Mouse (Mus musculus) spleen, adult 2 months (tissue): ENCODE results near the gene Pam. TPM values are rescaled to one million over a fixed set of nuclear protein-coding genes. Genes with fewer than 3 reads are reported as not detected.

Experiments
- DNase-seq, 2 experiments: peaks; one replicate each; pipeline versions ENCODE4 v3.0.0 to v3.0.0-alpha.2; 2012 to 2021; ENCODE audit warnings: low spot score in 2 of 2, low read depth in 1 of 2
- H3K27ac ChIP-seq: fragments of 200-500 bp; 2 replicates; pipeline ENCODE4 v1.5.1; 2012; ENCODE audit warnings: low read length, inconsistent platforms; ENCODE audit not compliant: insufficient read depth
- H3K27me3 ChIP-seq: fragments of 200-500 bp; 2 replicates; pipeline ENCODE4 v1.6.1; 2012; ENCODE audit warnings: mild to moderate bottlenecking, moderate library complexity, low read length, inconsistent platforms; ENCODE audit not compliant: control insufficient read depth, insufficient read depth
- H3K36me3 ChIP-seq: fragments of 200-500 bp; 2 replicates; pipeline ENCODE4 v1.6.1; 2012; ENCODE audit warnings: mild to moderate bottlenecking, low read length, inconsistent platforms; ENCODE audit not compliant: control insufficient read depth, insufficient read depth
- H3K4me1 ChIP-seq: fragments of 200-500 bp; 2 replicates; pipeline ENCODE4 v1.6.1; 2011; ENCODE audit warnings: inconsistent platforms; ENCODE audit not compliant: control insufficient read depth, insufficient read depth, insufficient read length
- H3K4me3 ChIP-seq: fragments of 200-500 bp; 2 replicates; pipeline ENCODE4 v1.5.1; 2011; ENCODE audit warnings: mild to moderate bottlenecking, inconsistent platforms; ENCODE audit not compliant: insufficient read depth, insufficient read length; ENCODE audit errors: extremely low read depth
- CTCF ChIP-seq: fragments of 200-500 bp; IDR thresholded peaks from 2 replicates; pipeline ENCODE4 v1.5.1; 2011; ENCODE audit warnings: mild to moderate bottlenecking, inconsistent platforms; ENCODE audit not compliant: insufficient read depth, insufficient read length, insufficient replicate concordance; ENCODE audit errors: extremely low read depth
- POLR2A ChIP-seq: fragments of 200-500 bp; IDR thresholded peaks from 2 replicates; pipeline ENCODE4 v1.6.1; 2011; ENCODE audit warnings: low read depth, low read length, inconsistent platforms
- WGBS: fragments of 180-500 bp; shearing (Covaris S2); methylation state at CpG from one replicate; pipeline ENCODE4 v1.1.7; 2018; 5-methylcytosine and 5-hydroxymethylcytosine counted together
- polyA plus RNA-seq: library from polyadenylated mRNA; depleted of rRNA; stranded (reverse); fragments of >200 nt; gene quantifications from 2 replicates; pipeline ENCODE4 v1.2.3, GENCODE M21; 2012

Gene Pam
- polyA plus RNA-seq, 1 experiment, result 22.8 TPM

DNA sequence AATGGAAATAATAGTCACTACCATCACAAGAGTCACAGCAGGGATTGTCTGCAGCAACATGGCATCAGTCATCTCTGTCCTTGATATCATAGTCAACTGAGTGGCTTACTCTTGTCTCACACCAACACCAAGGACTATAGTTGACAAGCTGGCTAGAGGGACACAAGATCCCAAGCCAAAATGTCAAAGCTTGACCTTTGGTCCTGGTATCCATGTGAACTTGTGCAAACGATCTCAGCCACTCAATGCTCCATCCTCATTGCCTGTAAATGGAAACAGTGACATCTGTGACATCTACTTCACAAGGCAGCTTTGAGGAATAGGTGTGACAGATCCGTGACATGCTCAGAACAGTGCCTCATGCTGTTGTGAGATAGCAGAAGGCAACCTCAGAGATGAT, 15.0 kb downstream of the Pam start:
- no peaks in the 10 kb centered on the region for H3K27me3 ChIP-seq
- DNase-seq, result no peak
- no peaks in the 10 kb centered on the region for H3K4me1 ChIP-seq
- 80% methylated on average over 2 of the region's 2 CpGs for WGBS
- no peak overlapping the region for H3K27ac ChIP-seq
- no peak for TF ChIP-seq CTCF
- TF ChIP-seq POLR2A, result no peak
- H3K4me3 ChIP-seq, result no peak overlapping the region
- no peaks in the 10 kb centered on the region for H3K36me3 ChIP-seq

DNA sequence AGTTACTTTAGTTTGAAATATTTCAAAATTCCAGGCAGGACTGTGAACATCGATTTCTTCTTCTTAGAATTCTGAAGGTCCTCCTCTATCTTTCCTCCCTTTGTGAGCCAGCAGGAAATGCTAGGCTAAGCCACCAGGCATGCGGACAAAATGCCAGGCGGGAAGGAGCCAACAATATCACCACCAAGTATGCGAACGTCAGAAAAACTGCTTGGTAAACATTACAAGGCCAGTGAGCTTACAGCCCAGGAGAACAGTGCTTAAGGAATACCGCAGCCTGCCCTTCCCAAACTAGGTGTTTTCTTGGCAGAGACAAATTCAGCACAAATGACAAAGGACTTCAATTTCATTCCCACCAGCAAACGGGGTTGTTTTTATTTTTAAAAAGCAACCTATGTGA, 15.8 kb downstream of the Pam start:
- H3K36me3 ChIP-seq, result no peaks in the 10 kb centered on the region
- H3K27ac ChIP-seq, result no peak overlapping the region
- no peak for TF ChIP-seq CTCF
- TF ChIP-seq POLR2A, result no peak
- H3K4me3 ChIP-seq, result no peak overlapping the region
- no peaks in the 10 kb centered on the region for H3K4me1 ChIP-seq
- H3K27me3 ChIP-seq, result no peaks in the 10 kb centered on the region
- WGBS, result 82% methylated on average over 7 of the region's 7 CpGs
- no peak for DNase-seq

- TF ChIP-seq POLR2A, result no peak
- no peak for TF ChIP-seq CTCF
- WGBS, result 93% methylated on average over 7 of the region's 7 CpGs
- Histone ChIP-seq H3K27me3 (no peaks in the 10 kb centered on the region), H3K27ac (no peak overlapping the region), H3K36me3 (no peaks in the 10 kb centered on the region), H3K4me1 (no peaks in the 10 kb centered on the region), H3K4me3 (no peak overlapping the region)
- no peak for DNase-seq
Observed at GRCm38 (mm10) chr1:98078735-98079134, 16.7 kb downstream of the Pam start.

- WGBS, result 85% methylated on average over 4 of the region's 4 CpGs
- no peaks in the 10 kb centered on the region for H3K36me3 ChIP-seq
- no peak for DNase-seq
- TF ChIP-seq POLR2A, result no peak
- no peak for TF ChIP-seq CTCF
- H3K27ac ChIP-seq, result no peak overlapping the region
- no peaks in the 10 kb centered on the region for H3K27me3 ChIP-seq
- no peaks in the 10 kb centered on the region for H3K4me1 ChIP-seq
- H3K4me3 ChIP-seq, result no peak overlapping the region
Observed at GRCm38 (mm10) chr1:98073826-98074225, 21.6 kb downstream of the Pam start.

GRCm38 (mm10) chr1:98073127-98073526, 22.3 kb downstream of the Pam start:
- 90% methylated on average over 2 of the region's 2 CpGs for WGBS
- Histone ChIP-seq H3K27ac (no peak overlapping the region), H3K4me1 (no peaks in the 10 kb centered on the region), H3K36me3 (no peaks in the 10 kb centered on the region), H3K4me3 (no peak overlapping the region), H3K27me3 (no peaks in the 10 kb centered on the region)
- DNase-seq, result no peak
- no peak for TF ChIP-seq POLR2A
- no peak for TF ChIP-seq CTCF

DNA sequence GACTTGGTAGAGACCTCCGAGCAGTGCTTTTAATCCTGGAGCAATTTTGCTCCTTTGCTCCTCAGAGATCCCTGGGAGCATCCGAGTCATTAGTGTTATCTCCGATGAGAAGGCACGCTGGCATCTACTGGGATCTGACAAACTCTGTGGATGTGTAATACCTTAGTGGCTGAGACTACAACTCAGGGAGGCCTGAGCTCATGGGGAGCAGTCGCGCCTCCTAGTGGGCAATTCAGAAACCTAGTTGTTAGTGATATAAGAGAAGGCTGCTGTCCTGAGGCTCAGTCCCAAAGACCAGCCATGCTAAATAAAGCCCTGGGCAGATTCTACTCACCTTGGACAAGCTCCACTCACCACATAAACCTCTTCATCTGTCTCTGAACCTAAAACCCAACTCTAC, 23.4 kb downstream of the Pam start:
- no peaks in the 10 kb centered on the region for H3K4me1 ChIP-seq
- no peaks in the 10 kb centered on the region for H3K27me3 ChIP-seq
- TF ChIP-seq CTCF (no peak), POLR2A (no peak)
- H3K36me3 ChIP-seq, result no peaks in the 10 kb centered on the region
- no peak overlapping the region for H3K27ac ChIP-seq
- no peak overlapping the region for H3K4me3 ChIP-seq
- WGBS, result 73% methylated on average over 6 of the region's 6 CpGs
- no peak for DNase-seq

- Histone ChIP-seq H3K4me1 (no peaks in the 10 kb centered on the region), H3K27me3 (no peaks in the 10 kb centered on the region), H3K27ac (no peak overlapping the region), H3K36me3 (no peaks in the 10 kb centered on the region), H3K4me3 (no peak overlapping the region)
- 89% methylated on average over 9 of the region's 9 CpGs for WGBS
- TF ChIP-seq POLR2A (no peak), CTCF (no peak)
- no peak for DNase-seq
Observed at GRCm38 (mm10) chr1:98071436-98071835, 24.0 kb downstream of the Pam start.
